In genomic region chr19:20722913-20723312, GRCm38 (mm10) we compare ENCODE assay signal across 28 mouse cellular contexts. TPM values are rescaled to one million over a fixed set of nuclear protein-coding genes. Genes with fewer than 3 reads are reported as not detected.
DNase-seq lines count a peak whose midpoint lies in the region; ATAC-seq and TF ChIP-seq lines count a peak whose summit lies in the region.
"Had no signal": no experiment of that assay in that cellular context is flagged by ENCODE, and none has a peak within 500 bp of the region (broad histone marks: within the 10 kb centered on the region; RNA-seq: fewer than 3 reads in every experiment).

No protein-coding gene starts in this region.

- H3K4me2 ChIP-seq in lung, embryonic 14.5 days: no peak overlapping the region
- no peak overlapping the region for H3K4me2 ChIP-seq in intestine, embryonic 15.5 days (replicated peaks)
- H3K4me2 ChIP-seq in intestine, postnatal 0 days (replicated peaks; ENCODE audit: low read depth): no peak overlapping the region
- H3K4me2 ChIP-seq: forebrain, embryonic 13.5 days; hindbrain, embryonic 12.5 days; limb, embryonic 12.5 days; liver, embryonic 11.5 days; midbrain, embryonic 12.5 days; neural tube, embryonic 12.5 days had no signal

- no peaks in the 10 kb centered on the region for H3K36me3 ChIP-seq in lung, embryonic 14.5 days (ENCODE audit: insufficient read depth)
- H3K36me3 ChIP-seq in intestine, embryonic 15.5 days: no peaks in the 10 kb centered on the region
- no peaks in the 10 kb centered on the region for H3K36me3 ChIP-seq in intestine, postnatal 0 days (ENCODE audit: control insufficient read depth, insufficient read depth)
- H3K36me3 ChIP-seq: hindbrain, embryonic 12.5 days; limb, embryonic 12.5 days; midbrain, embryonic 12.5 days; neural tube, embryonic 12.5 days had no signal

- DNase-seq in lung, embryonic 14.5 days: peak; percentile 61
- DNase-seq in lung, adult 2 months: no peak
- DNase-seq in lung, postnatal 36 days: peak; percentile 67
- no peak for DNase-seq in adrenal gland, postnatal 36 days
- DNase-seq in heart, adult 8-10 months (ENCODE audit: low spot score): no peak
- DNase-seq in thymus, postnatal 36 days: no peak
- DNase-seq: adrenal gland, postnatal 14 days; cerebellum, adult 11-12 months; cerebellum, adult 9-11 months; gastrocnemius, postnatal 10 days; heart, postnatal 14 days; kidney, adult 11 months; kidney, postnatal 14 days; thymus, adult 2 months; thymus, postnatal 4 days had no signal

- no peak overlapping the region for H3K9ac ChIP-seq in lung, embryonic 14.5 days
- H3K9ac ChIP-seq in intestine, embryonic 15.5 days: no peak overlapping the region
- H3K9ac ChIP-seq in intestine, postnatal 0 days (ENCODE audit: low read depth, low read length): no peak overlapping the region
- H3K9ac ChIP-seq: forebrain, embryonic 13.5 days; hindbrain, embryonic 12.5 days; limb, embryonic 12.5 days; midbrain, embryonic 12.5 days; neural tube, embryonic 12.5 days had no signal

- peak overlapping the region; percentile 39; the same call in 1 of the 2 replicates for H3K27ac ChIP-seq in lung, embryonic 14.5 days (ENCODE audit: low read depth)
- no peak overlapping the region for H3K27ac ChIP-seq in intestine, embryonic 15.5 days
- no peak overlapping the region for H3K27ac ChIP-seq in intestine, postnatal 0 days (ENCODE audit: low read depth, low read length)
- H3K27ac ChIP-seq: forebrain, embryonic 13.5 days; hindbrain, embryonic 12.5 days; hindbrain, postnatal 0 days; left cerebral cortex, adult 2 months; limb, embryonic 12.5 days; midbrain, embryonic 12.5 days; neural tube, embryonic 12.5 days had no signal

- H3K4me3 ChIP-seq in lung, embryonic 14.5 days (ENCODE audit: low read depth, low read length): no peak overlapping the region
- H3K4me3 ChIP-seq in lung, adult 2 months (replicated peaks; ENCODE audit: extremely low read depth, low read depth, low read length): no peak overlapping the region
- H3K4me3 ChIP-seq in intestine, embryonic 15.5 days (replicated peaks): no peak overlapping the region
- no peak overlapping the region for H3K4me3 ChIP-seq in intestine, postnatal 0 days (ENCODE audit: low read depth, low read length)
- H3K4me3 ChIP-seq: forebrain, embryonic 13.5 days; hindbrain, embryonic 12.5 days; left cerebral cortex, adult 2 months; limb, embryonic 12.5 days; megakaryocyte, embryonic 14.5 days; midbrain, embryonic 12.5 days; myocyte; neural tube, embryonic 12.5 days had no signal

- no peak for TF ChIP-seq CTCF in lung, embryonic 14.5 days (IDR thresholded peaks at IDR 0.05; ENCODE audit: low read depth)
- no peak for TF ChIP-seq CTCF in lung, adult 2 months (IDR thresholded peaks at IDR 0.05; ENCODE audit: insufficient read depth, low read length)
- TF ChIP-seq CTCF in intestine, postnatal 0 days (IDR thresholded peaks at IDR 0.05; ENCODE audit: low read depth): no peak

- no peaks in the 10 kb centered on the region for H3K9me3 ChIP-seq in lung, embryonic 14.5 days (ENCODE audit: low read depth, low read length)
- no peaks in the 10 kb centered on the region for H3K9me3 ChIP-seq in intestine, embryonic 15.5 days
- no peaks in the 10 kb centered on the region for H3K9me3 ChIP-seq in intestine, postnatal 0 days (ENCODE audit: control insufficient read depth)
- H3K9me3 ChIP-seq: forebrain, embryonic 13.5 days; hindbrain, embryonic 12.5 days; limb, embryonic 12.5 days; megakaryocyte, embryonic 14.5 days; midbrain, embryonic 12.5 days; neural tube, embryonic 12.5 days had no signal

- H3K27me3 ChIP-seq in lung, embryonic 14.5 days (ENCODE audit: insufficient read depth, low read length): no peaks in the 10 kb centered on the region
- H3K27me3 ChIP-seq in intestine, embryonic 15.5 days (replicated peaks): no peaks in the 10 kb centered on the region
- H3K27me3 ChIP-seq in intestine, postnatal 0 days (replicated peaks; ENCODE audit: control insufficient read depth, insufficient read depth, low read length): no peaks in the 10 kb centered on the region
- H3K27me3 ChIP-seq: forebrain, embryonic 13.5 days; hindbrain, embryonic 12.5 days; limb, embryonic 12.5 days; megakaryocyte, embryonic 14.5 days; midbrain, embryonic 12.5 days; neural tube, embryonic 12.5 days had no signal

- TF ChIP-seq POLR2A in lung, adult 2 months (IDR thresholded peaks at IDR 0.05; ENCODE audit: borderline replicate concordance, extremely low read depth, low read depth, low read length): no peak

- no peaks in the 10 kb centered on the region for H3K4me1 ChIP-seq in lung, embryonic 14.5 days (ENCODE audit: insufficient read depth)
- H3K4me1 ChIP-seq in lung, adult 2 months (ENCODE audit: control insufficient read depth, insufficient read depth, low read length): no peaks in the 10 kb centered on the region
- H3K4me1 ChIP-seq in intestine, embryonic 15.5 days (replicated peaks): no peaks in the 10 kb centered on the region
- H3K4me1 ChIP-seq in intestine, postnatal 0 days (replicated peaks; ENCODE audit: control insufficient read depth, insufficient read depth, low read length): 0 out of 2 replicates have a peak, but pooled peaks cover 3% of the 10 kb centered on the region
- H3K4me1 ChIP-seq: forebrain, embryonic 13.5 days; hindbrain, embryonic 12.5 days; limb, embryonic 12.5 days; midbrain, embryonic 12.5 days; neural tube, embryonic 12.5 days had no signal

- ATAC-seq in lung, embryonic 14.5 days (ENCODE audit: insufficient read depth): peak; percentile 87
- ATAC-seq in intestine, embryonic 15.5 days: peak; percentile 83
- peak; percentile 80 for ATAC-seq in intestine, postnatal 0 days
- ATAC-seq: CD4-positive, CD25-positive, alpha-beta regulatory T cell, adult 4 months; forebrain, embryonic 13.5 days; hindbrain, postnatal 0 days had no signal

- WGBS in lung, embryonic 14.5 days: 45% methylated on average over 2 of the region's 2 CpGs
- WGBS in lung, adult 2 months: 61% methylated on average over 2 of the region's 2 CpGs
- WGBS in intestine, embryonic 15.5 days: 69% methylated on average over 2 of the region's 2 CpGs
- 41% methylated on average over 2 of the region's 2 CpGs for whole genome bisulfite sequencing in intestine, postnatal 0 days

RNA-seq across cellular contexts. Expression of gene Aldh1a7, which starts 4.4 kb away (rescaled TPM):
- 106 and 118 TPM in 2 replicates for polyA plus RNA-seq in lung, embryonic 14.5 days (2014; fragmentation: Nextera tagmentation; extraction: Ambion mirVana)
- 24.6 and 39.4 TPM in 2 replicates for polyA plus RNA-seq in lung, adult 2 months (2012; rRNA removed)
- 11.8 and 12.3 TPM in 2 replicates for polyA plus RNA-seq in intestine, embryonic 15.5 days (2015; fragmentation: Nextera tagmentation; extraction: Ambion mirVana)
- polyA plus RNA-seq in intestine, postnatal 0 days (2015; fragmentation: Nextera tagmentation; extraction: Ambion mirVana): 10.3 and 10.4 TPM in 2 replicates
- total RNA-seq in adrenal gland, postnatal 36 days (2021): 10 to 100 TPM; 10.3 to 16.8 TPM
- under 1 TPM in 3 of 4 experiments, not detected in 1; 0.11 to 0.44 (median 0.37) TPM for total RNA-seq in heart, adult 8-10 months (2022)
- polyA plus RNA-seq: CD4-positive, CD25-positive, alpha-beta regulatory T cell, adult 4 months; myocyte had no signal

Comparison
In these comparisons a context has a peak if more than half of its experiments do, and no peak if none do; other contexts are left out.
1. DNase-seq: peak in lung, embryonic 14.5 days (single experiment) and lung, postnatal 36 days (single experiment); none in lung, adult 2 months (single experiment), adrenal gland, postnatal 36 days (0 of 2), heart, adult 8-10 months (single experiment) and thymus, postnatal 36 days (0 of 2).
2. Peak in every context shown above with its lines, with median percentiles within 50 percentile points of each other: ATAC-seq.